Mouse (Mus musculus): ENCODE results near the gene Car6.

- TF ChIP-seq CTCF (IDR thresholded peaks at IDR 0.05; ENCODE audit: low read depth, low read length): no peak
- TF ChIP-seq TAL1 (conservative IDR thresholded peaks at IDR 0.05; ENCODE audit: low read depth, low read length): no peak
These were observed 8.9 kb downstream of the Car6 start for GRCm38 (mm10) chr4:150192199-150192598.

All from G1E (cell line).